Mouse (Mus musculus): ENCODE measurements around the gene A530064D06Rik.
"Not testable (repeated sequence)": the region's sequence is repeated elsewhere in the genome, so short reads cannot be mapped to it uniquely, and the experiment has no call there.

Gene A530064D06Rik

GRCm38 (mm10) chr17:48167103-48167502, at the start of gene A530064D06Rik:
Gene A530064D06Rik (minus strand): TSS chr17:48167275.
- not testable (repeated sequence) for DNase-seq (ENCODE audit: extremely low read depth, insufficient read length, low spot score)

GRCm38 (mm10) chr17:48215429-48215828, 48.4 kb upstream of the A530064D06Rik start:
- DNase-seq (ENCODE audit: extremely low read depth, insufficient read length, low spot score), result no peak

- DNase-seq (ENCODE audit: extremely low read depth, insufficient read length, low spot score), result no peak
Measured at GRCm38 (mm10) chr17:48213511-48213910, 46.4 kb upstream of the A530064D06Rik start.

- DNase-seq (ENCODE audit: extremely low read depth, insufficient read length, low spot score), result no peak
Measured at GRCm38 (mm10) chr17:48212596-48212995, 45.5 kb upstream of the A530064D06Rik start.

- DNase-seq (ENCODE audit: extremely low read depth, insufficient read length, low spot score), result no peak
Measured at GRCm38 (mm10) chr17:48203086-48203485, 36.0 kb upstream of the A530064D06Rik start.

- DNase-seq (ENCODE audit: extremely low read depth, insufficient read length, low spot score), result no peak
Measured at GRCm38 (mm10) chr17:48192366-48192765, 25.3 kb upstream of the A530064D06Rik start.

- no peak for DNase-seq (ENCODE audit: extremely low read depth, insufficient read length, low spot score)
Measured at GRCm38 (mm10) chr17:48185252-48185651, 18.2 kb upstream of the A530064D06Rik start.

- DNase-seq (ENCODE audit: extremely low read depth, insufficient read length, low spot score), result no peak
Measured at GRCm38 (mm10) chr17:48157382-48158076, 9.5 kb downstream of the A530064D06Rik start.

- no peak for DNase-seq (ENCODE audit: extremely low read depth, insufficient read length, low spot score)
Measured at GRCm38 (mm10) chr17:48146120-48146519, 21.0 kb downstream of the A530064D06Rik start, which contains the start of gene 9830107B12Rik. Gene 9830107B12Rik (minus strand): TSS chr17:48146268.

GRCm38 (mm10) chr17:48132810-48133209, 34.3 kb downstream of the A530064D06Rik start:
- no peak for DNase-seq (ENCODE audit: extremely low read depth, insufficient read length, low spot score)

- DNase-seq (ENCODE audit: extremely low read depth, insufficient read length, low spot score), result no peak
Measured at GRCm38 (mm10) chr17:48120456-48120855, 46.6 kb downstream of the A530064D06Rik start.

- DNase-seq (ENCODE audit: extremely low read depth, insufficient read length, low spot score), result no peak
Measured at GRCm38 (mm10) chr17:48119656-48120055, 47.4 kb downstream of the A530064D06Rik start.

GRCm38 (mm10) chr17:48118570-48118969, 48.5 kb downstream of the A530064D06Rik start:
- no peak for DNase-seq (ENCODE audit: extremely low read depth, insufficient read length, low spot score)

GRCm38 (mm10) chr17:48110547-48111287, 56.4 kb downstream of the A530064D06Rik start:
- no peak for DNase-seq (ENCODE audit: extremely low read depth, insufficient read length, low spot score)

GRCm38 (mm10) chr17:48108520-48108919, 58.6 kb downstream of the A530064D06Rik start:
- DNase-seq (ENCODE audit: extremely low read depth, insufficient read length, low spot score), result no peak

- DNase-seq (ENCODE audit: extremely low read depth, insufficient read length, low spot score), result no peak
Measured at GRCm38 (mm10) chr17:48107862-48108261, 59.2 kb downstream of the A530064D06Rik start.

GRCm38 (mm10) chr17:48107333-48107732, 59.7 kb downstream of the A530064D06Rik start:
- DNase-seq (ENCODE audit: extremely low read depth, insufficient read length, low spot score), result no peak

- DNase-seq (ENCODE audit: extremely low read depth, insufficient read length, low spot score), result peak; percentile 61
Measured at GRCm38 (mm10) chr17:48100441-48101417, 66.3 kb downstream of the A530064D06Rik start.

GRCm38 (mm10) chr17:48099312-48099711, 67.8 kb downstream of the A530064D06Rik start:
- no peak for DNase-seq (ENCODE audit: extremely low read depth, insufficient read length, low spot score)
